Mouse (Mus musculus) frontal cortex, postnatal 36 days (tissue): Measurements from ENCODE around the gene Lingo3.
"Not testable (repeated sequence)": the region's sequence is repeated elsewhere in the genome, so short reads cannot be mapped to it uniquely, and the experiment has no call there.

Experiments
- DNase-seq, 2 experiments: peaks; one replicate each; pipeline ENCODE4 v3.0.0; 2022; ENCODE audit warnings: low spot score in 2 of 2

Gene Lingo3

GRCm38 (mm10) chr10:80821991-80822390 lies 21.8 kb downstream of the Lingo3 start:
- no peak for DNase-seq

- DNase-seq = no peak
Observed at GRCm38 (mm10) chr10:80819406-80819805, 24.4 kb downstream of the Lingo3 start.

- DNase-seq = no peak
Observed at GRCm38 (mm10) chr10:80818599-80819281, 25.1 kb downstream of the Lingo3 start.

- not testable (repeated sequence) for DNase-seq
Observed at GRCm38 (mm10) chr10:80817955-80818354, 25.9 kb downstream of the Lingo3 start.

GRCm38 (mm10) chr10:80817164-80817563 lies 26.7 kb downstream of the Lingo3 start:
- DNase-seq = no peak

- DNase-seq = not testable (repeated sequence)
Observed at GRCm38 (mm10) chr10:80816303-80816702, 27.5 kb downstream of the Lingo3 start.

- no peak for DNase-seq
Observed at GRCm38 (mm10) chr10:80814800-80815199, 29.0 kb downstream of the Lingo3 start.

- no peak for DNase-seq
Observed at GRCm38 (mm10) chr10:80813366-80813765, 30.5 kb downstream of the Lingo3 start, which contains the start of gene Jsrp1. TSS of gene Jsrp1 (minus strand) at chr10:80813498.

GRCm38 (mm10) chr10:80812391-80813041 lies 31.3 kb downstream of the Lingo3 start:
- DNase-seq = no peak

- no peak for DNase-seq
Observed at GRCm38 (mm10) chr10:80810084-80810483, 33.8 kb downstream of the Lingo3 start.

- DNase-seq = peak; percentile 42 to 54
Observed at GRCm38 (mm10) chr10:80808985-80809632, 34.7 kb downstream of the Lingo3 start.

- DNase-seq = no peak
Observed at GRCm38 (mm10) chr10:80808099-80808984, 35.5 kb downstream of the Lingo3 start.

- peak; percentile 89 to 92 for DNase-seq
Observed at GRCm38 (mm10) chr10:80807057-80807627, 36.7 kb downstream of the Lingo3 start.

- no peak for DNase-seq
Observed at GRCm38 (mm10) chr10:80806341-80807056, 37.3 kb downstream of the Lingo3 start.

GRCm38 (mm10) chr10:80805925-80806324 lies 37.9 kb downstream of the Lingo3 start:
- DNase-seq = peak; percentile 76

GRCm38 (mm10) chr10:80805322-80805721 lies 38.5 kb downstream of the Lingo3 start:
- no peak for DNase-seq

GRCm38 (mm10) chr10:80804916-80805315 lies 38.9 kb downstream of the Lingo3 start, which contains the start of gene Amh:
TSS of gene Amh (plus strand) at chr10:80805243.
- DNase-seq = no peak

- no peak for DNase-seq
Observed at GRCm38 (mm10) chr10:80804340-80804739, 39.5 kb downstream of the Lingo3 start.

GRCm38 (mm10) chr10:80802996-80803395 lies 40.8 kb downstream of the Lingo3 start:
- DNase-seq = no peak

GRCm38 (mm10) chr10:80802204-80802912 lies 41.5 kb downstream of the Lingo3 start:
- DNase-seq = no peak
